Mouse (Mus musculus): ENCODE measurements at regions not wholly inside any gene's neighbourhood (a gene's known extent, or its start where the extent isn't known, plus 50 kb on each side); places are given as distances from the start of the nearest gene placed in this dataset.

DNA sequence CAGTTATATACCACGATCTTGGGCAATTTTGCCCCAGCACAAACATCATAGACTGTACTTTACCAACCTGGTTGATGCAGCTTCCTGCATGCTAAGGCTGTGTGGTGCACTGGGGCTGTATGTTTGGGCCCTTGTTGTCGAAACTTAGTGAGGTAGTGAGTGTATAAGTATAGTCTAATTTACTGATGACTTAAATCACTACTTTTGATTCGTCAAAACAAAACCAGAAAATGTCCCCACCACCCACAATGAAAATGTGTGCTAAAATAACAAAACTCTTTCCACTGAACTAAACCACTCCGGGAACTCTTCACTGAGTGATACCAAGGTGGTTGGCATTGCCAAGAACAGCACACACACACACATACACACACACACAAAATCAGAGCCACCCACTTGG is 191.5 kb downstream of the Shq1 start:
- in situ Hi-C loops (cut with MboI; ENCODE audit: unreplicated experiment in 2 of 2), result no loop called here

DNA sequence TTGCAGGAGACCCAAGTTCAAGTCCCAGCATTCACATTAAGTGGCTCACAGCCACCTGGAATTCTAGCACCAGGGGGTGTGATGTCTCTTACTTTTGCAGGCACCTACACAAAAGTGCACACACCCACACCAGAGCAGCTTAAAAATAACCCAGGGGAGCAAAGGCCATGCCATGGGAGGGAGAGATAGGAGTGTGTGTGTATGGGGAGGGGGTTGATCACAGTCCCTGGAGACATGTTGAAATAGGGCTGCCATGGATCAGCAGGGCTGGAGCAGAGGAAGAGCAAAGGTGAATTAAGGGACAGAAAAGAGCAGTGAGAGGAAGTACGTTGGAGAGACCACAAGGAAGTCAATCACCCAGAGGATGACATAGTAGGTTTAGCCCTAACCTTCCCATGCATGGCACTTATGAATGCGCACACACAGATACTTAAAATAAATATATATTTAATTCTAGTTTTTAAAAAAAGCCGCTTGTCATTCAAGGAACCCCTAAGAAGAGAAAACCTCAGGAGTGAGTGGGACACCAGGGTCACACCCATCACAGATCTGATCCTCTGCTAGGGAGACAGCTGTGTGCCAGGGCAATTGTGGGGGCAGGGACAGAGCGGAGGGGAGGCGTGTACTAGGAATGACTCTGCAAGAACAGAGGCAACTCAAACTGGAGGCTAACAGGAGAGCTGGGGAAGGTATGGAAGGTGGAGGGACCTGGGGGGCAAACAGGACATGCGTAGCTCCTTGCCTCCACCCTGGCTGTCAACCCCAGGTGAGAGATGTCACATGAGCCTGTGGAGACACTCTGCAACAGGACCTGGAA is 189.5 kb upstream of the Rybp start:
- in situ Hi-C loops (cut with MboI; ENCODE audit: unreplicated experiment in 2 of 2), result no loop called here

DNA sequence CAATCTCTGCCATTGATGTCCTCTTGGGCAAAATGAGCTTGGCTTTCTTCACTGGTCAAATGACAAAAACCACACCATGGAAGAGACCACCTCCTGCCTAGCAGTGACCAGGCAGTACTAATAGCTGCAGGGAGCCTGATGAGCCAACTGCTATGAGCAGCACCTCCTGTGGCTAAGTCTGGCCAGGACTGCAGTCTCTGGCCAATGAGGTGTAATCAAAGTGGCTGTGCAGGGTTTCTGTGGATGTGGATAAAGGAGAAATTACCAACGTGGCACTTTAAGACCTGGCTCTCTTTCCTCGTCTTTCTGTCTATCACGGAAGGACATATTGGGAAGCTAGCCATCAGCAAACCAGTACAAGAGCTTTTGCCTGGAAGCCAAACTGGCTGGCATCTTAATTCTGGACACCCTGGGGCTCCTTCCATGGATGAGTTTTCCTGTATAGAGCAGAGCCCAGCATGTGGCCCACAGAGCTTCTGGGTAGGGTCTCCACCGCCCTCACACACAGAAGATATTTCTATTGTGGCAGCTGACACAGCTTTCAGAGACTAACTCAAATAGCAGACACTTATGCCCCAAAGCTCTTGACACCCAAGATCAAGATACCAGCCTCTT is 188.2 kb upstream of the Rybp start:
- in situ Hi-C loops (cut with MboI; ENCODE audit: unreplicated experiment in 2 of 2), result no loop called here

DNA sequence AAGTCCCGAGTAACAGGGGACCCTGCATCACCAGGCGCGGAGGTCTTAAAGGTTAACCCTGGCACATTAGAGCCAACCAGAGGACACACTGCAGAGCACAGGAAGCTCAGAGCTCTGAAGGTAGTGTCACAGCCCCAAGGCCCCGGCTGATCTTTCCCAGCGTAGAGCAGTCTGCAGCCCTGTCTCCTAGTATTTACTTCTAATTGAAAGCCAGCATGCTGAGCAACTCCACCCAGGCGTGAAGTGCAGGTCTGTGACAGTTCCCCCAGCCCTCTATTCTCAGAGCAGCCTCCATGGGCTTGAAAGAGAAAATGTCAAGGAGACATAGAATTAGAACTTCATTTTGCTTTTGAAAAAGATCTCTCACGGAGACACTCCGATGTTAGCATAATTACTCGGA is 187.0 kb upstream of the Rybp start:
- in situ Hi-C loops (cut with MboI; ENCODE audit: unreplicated experiment in 2 of 2), result no loop called here

DNA sequence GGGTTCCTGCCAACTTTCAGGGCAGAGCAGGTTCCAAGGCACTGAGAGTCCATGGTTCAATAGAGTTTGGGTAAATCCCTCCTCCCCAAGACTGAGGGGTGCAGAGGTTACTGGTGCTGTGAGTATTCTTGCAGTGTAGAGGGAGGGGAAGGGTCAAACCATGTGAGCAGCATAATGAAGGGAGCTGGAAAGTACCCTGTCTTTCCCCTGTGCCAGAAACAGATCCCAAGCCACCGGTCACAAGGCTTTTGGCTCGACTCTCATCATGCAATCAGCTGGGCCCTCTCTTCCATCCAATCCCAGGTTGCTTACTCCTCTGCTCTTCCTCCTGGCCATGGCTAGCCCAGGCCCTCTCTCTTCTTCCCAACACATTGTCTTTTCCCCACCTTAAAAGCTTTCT is 182.8 kb upstream of the Rybp start:
- in situ Hi-C loops (cut with MboI; ENCODE audit: unreplicated experiment in 2 of 2), result no loop called here

DNA sequence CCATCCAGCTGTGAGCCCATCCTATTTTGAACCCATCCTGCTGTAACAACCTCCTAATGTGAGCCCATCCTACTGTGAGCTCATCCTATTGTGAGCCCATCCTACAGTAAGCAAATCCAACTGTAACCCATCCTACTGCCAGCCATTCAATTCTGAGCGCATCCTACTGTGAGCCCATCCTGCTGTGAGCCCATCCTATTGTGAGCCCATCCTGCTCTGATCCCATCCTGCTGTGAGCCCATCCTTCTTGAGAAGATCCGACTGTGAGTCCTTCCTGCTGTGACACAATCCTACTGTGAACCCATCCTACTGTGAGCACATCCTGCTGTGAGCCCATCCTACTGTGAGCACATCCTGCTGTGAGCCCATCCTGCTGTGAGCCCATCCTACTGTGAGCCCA is 175.5 kb upstream of the Rybp start:
- in situ Hi-C loops (cut with MboI; ENCODE audit: unreplicated experiment in 2 of 2), result no loop called here

DNA sequence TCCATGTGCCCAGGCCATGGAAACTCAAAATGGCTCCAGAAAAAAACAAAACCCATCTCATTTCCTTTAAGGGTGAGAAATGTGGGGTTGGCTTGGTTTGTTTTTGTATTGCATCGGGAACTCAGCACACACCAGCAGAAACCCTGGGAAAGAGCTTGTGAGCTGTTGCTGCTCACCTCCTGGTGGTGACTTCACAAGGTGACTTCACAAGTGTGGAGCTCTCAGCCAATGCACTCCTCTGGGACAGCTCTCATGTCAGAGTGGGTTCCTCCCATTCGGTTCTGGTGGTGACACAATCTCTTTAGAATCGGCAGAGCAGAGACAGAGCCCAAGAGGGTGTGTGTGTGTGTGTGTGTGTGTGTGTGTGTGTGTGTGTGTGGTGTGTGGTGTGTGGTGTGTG is 166.1 kb upstream of the Rybp start:
- in situ Hi-C loops (cut with MboI; ENCODE audit: unreplicated experiment in 2 of 2), result no loop called here

DNA sequence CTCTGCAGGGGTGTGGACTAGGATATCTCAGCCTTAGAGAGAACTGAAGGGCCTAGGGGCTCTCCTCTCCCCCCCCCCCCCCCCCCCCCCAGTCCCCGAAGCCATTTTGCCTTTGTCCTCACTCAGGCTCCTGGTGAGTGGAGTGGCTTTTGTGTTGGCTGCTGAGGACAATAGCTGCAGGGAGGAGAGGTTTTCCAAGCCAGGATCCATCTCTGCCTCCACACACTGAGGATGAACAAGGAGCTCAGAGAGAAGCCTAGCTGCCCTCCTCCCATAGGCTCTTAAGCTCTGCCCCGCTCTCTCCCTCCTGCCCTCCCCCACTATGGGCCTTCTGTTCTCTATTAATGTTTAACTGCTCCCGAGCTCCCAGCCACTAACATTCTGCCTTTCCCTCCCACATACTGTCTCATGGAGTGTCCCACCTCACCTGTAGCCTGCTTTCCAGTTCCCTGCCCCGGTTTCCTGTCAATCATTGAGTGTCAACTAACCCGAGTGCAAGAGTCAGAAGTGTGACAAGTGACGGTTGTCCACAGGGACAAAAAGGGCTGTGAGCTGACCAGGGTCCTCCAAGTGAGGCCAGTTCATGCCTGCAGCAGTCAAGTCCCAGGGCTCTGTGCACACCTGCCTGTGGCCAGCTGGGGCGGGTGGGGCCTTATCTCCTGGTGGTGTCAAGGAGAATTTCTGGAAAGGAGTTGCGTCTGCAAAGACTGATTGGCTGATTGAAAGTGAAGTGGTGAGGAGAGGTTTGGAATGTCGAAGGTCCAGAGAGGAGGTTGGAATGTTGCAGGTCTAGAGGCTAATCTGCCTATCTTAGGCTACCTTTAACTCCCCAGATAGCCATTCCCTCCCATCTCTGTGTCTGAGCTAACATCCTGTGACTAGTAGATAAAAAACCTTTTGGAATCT is 165.1 kb upstream of the Rybp start:
- in situ Hi-C loops (cut with MboI; ENCODE audit: unreplicated experiment in 2 of 2), result no loop called here

DNA sequence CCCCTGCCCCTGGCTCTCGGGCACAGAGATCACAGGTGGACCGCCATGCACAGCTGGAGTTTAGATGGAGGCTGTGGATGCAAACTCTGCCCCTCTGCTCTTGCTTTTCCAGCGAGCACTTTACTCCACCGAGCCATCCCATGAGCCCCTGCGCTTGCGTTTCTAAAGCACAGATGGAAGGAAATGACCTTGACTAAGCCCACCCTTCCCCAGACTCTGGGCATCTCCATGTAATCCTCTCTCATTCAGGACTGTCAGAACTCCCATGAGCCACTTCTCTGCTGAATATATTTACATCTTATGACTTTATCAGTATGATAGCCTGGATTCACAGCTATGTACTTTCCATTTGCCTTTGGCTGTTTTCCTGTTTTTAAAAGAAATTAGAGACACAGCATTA is 162.8 kb upstream of the Rybp start:
- in situ Hi-C loops (cut with MboI; ENCODE audit: unreplicated experiment in 2 of 2), result no loop called here

DNA sequence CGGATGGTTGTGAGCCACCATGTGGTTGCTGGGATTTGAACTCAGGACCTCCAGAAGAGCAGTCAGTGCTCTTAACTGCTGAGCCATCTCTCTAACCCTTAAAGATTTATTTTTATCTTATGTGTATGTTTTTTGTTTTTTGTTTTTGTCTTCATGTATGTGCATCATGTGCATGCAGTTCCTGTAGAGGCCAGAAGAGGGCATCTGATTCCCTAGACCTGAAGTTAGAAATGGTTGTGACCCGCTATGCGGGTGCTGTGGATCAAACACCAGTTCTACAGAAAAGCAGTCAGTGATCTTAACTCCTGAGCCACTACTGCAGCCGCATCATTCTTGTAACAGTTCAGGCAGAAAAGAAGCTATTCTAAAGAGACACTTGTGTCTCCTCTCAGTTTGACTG is 161.8 kb upstream of the Rybp start:
- in situ Hi-C loops (cut with MboI; ENCODE audit: unreplicated experiment in 2 of 2), result no loop called here

DNA sequence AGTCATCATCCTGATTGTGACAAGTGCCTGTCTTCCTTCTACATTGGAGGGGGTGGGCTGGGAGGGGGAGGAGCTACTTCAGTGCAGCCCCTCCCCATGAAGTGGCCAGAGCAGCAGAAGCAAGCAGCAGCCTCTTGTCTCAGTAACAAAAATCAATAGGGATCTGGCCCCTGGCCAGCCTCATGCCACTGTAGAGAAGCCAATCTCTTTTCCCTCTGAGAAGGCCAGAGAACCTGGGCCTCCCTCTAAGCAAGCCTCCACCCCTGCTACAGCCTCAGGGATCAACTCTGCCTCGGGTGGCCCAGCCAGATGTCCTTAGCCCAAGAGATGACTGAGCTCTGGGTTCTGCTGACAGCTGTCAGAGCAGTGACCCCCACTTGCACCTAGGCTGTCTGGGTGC is 159.9 kb upstream of the Rybp start:
- in situ Hi-C loops (cut with MboI; ENCODE audit: unreplicated experiment in 2 of 2), result no loop called here

DNA sequence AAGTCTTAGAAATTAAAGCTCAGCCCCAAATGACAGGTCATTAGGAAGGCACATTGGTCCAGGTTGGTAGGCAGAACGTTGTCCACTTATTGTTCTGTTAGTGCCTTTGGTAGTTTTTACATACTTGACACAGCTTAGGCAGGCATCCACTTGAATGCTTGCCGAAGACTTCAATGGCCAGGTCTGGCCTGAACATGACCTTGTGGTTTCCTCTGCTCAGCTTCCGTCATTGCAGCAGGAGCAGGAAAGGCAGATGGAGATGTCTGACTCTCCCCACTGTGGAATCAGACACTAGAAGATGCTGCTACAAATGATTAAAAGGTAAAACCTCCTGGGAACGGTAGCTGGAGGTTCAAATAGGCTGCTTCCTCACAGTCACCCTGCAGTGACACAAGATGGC is 159.5 kb upstream of the Rybp start:
- in situ Hi-C loops (cut with MboI; ENCODE audit: unreplicated experiment in 2 of 2), result no loop called here

DNA sequence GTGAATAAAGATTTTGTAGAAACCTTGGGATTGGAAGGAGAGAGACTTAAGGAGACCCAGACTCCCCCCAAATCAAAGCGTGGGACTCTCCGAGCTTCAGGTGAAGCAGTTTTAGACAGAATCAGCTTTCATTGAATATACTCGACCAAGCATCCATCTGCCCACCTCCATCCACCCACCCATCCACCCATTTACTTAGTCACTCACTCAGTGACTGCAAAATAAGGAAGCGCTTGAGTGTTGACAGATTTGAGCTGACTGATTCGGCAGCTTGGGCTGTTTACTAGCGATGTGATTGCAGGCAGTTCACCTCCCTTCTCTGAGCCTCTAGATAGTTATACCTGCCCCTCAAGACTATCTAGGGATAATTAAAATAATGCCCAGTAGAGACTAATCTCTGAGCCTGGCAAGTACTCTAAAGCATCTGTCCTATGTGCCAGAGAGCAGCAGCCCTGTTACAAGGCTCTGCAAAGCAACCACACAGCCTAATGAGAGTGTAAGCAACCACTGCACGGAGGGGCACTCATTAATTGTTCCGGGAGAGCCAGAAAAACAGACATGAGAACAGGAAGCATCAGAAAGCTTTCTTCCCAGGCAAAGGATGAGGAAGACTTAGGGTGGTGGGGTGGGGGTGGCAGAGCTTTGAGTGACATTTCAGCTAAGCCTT is 151.9 kb upstream of the Rybp start:
- in situ Hi-C loops (cut with MboI; ENCODE audit: unreplicated experiment in 2 of 2), result no loop called here

DNA sequence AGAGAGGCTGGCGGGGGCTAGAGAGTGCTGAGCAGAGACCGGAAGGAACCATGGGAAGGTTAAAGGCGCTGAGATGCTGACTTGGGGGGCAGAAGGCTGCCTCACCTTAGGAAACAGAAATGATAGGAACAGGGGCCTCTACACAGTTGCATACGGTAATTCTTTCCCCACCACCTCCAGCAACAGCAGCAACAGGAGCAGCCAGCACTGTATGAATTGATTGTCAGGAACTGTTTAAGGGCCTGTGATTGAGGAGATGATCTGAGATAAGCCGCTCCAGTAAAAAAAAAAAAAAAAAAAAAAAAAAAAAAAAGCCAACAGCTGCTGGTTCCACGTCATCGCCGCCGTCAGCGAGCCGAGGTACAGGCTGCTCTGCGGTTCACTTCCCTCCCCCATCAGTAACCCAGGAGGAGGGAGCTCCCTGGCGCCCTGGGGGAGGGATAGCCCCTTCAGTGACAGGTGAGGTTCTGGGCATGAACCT is 151.3 kb upstream of the Rybp start:
- in situ Hi-C loops (cut with MboI; ENCODE audit: unreplicated experiment in 2 of 2), result no loop called here

DNA sequence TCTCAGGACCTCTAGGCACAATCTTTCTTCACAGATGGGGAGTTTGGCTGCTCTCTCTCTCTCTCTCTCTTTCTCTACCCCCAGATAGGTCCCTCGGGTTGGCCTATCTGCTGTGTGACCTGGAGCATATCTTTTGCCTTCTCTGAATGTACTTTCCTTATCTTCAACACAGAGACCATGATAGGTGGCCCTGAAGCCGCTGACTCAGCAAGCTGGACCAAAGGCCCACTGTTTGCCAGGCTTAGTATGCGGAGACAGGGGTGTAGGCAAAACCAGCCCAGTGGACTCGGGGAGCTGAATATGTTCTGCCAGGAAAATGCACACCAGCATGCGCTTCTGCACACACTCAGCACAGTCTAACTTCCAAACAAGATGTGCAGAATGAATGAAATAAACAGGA is 150.7 kb upstream of the Rybp start:
- in situ Hi-C loops (cut with MboI; ENCODE audit: unreplicated experiment in 2 of 2), result no loop called here

DNA sequence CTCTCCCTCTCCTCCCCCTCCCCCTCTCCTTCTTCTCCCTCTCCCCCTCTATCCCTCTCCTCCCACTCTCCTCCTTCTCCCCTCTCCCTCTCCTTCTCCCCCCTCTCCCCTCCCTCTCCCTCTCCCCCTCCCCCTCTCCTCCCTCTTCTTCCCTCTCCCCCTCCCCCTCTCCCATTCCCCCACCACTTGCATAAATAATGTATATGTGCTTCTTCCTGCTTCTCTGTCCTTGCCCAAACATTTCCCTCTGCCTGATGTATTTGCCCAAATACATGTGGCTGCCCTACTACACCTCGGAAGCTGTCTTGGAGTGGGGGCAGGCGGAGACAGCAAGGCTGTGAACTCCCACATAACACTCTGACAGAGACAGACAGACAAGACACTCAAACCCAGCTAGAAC is 149.2 kb upstream of the Rybp start:
- in situ Hi-C loops (cut with MboI; ENCODE audit: unreplicated experiment in 2 of 2), result no loop called here

DNA sequence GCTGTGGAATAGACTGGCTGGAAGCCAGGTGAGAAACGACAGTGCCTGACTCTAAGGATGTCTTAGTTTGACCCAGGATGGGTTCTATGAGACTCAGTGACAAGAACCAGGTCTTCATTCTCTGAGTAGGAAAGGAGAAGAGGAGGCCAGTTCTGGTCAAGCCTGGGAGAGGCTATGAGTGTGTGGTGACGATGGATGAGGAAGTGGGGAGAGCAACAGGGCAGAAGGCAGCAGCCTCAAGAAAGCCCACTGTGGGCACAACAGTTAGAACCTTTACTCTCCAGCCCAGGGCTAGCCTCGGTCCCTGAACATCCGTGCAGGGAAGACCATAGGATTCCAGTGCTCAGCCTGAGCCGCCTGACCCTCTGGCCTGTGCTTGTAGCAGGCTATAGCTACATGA is 147.9 kb upstream of the Rybp start:
- in situ Hi-C loops (cut with MboI; ENCODE audit: unreplicated experiment in 2 of 2), result no loop called here

DNA sequence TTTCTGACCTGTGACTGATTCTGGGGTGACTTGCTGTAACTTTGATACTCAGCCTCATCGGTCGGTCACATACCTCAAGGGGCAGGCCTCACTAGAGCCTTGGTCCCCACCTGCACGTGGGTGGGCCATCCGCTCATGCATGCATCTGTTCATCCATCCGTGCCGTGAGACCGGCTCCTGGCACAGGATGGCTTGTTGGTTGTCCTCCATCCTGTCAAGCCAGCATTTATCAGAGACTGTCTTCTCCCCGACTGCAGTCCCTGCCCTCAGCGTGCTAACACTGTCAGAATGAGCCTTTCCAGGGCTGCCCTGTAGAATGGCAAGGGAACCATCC is 146.2 kb upstream of the Rybp start:
- in situ Hi-C loops (cut with MboI; ENCODE audit: unreplicated experiment in 2 of 2), result no loop called here

DNA sequence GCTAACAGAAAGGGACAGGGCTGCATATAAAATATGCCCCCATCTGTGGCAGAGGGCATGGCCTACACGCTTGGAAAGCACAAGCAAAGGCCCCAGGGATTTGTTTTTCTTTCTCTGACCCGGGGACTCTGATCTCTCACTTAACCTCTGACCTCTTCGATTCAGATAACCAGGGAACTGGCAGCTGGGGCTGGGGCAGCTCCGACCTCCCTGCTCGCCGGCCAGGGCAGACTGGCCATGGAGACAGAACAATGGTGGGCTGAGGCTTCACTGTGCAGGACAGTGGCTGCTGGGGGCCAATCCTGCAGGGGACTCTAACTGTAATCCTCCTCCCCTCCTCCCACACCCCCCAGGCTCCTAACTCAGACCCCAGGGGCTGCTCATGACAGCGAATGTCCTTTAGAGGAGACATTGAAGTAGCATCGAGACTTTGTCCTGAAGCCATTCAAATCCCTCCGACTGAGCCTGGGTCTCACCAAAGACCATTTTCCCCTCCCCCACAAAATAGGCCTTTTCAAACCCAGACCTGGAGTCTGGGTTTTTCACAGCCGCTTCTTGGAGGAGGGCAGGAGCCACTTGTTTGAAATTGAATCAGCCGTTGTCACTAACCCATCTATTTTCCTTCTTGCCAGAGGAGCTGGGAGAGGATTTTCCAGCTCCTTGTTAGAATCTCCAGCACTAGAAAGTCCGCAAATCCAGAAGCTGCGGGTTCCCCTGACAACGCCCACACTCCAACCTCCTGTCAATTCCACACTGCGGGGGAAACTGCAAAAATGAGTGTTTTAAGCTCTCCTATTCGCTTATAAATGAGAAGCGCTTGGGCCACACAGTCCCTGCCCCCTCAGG is 145.6 kb upstream of the Rybp start:
- in situ Hi-C loops (cut with MboI; ENCODE audit: unreplicated experiment in 2 of 2), result no loop called here

DNA sequence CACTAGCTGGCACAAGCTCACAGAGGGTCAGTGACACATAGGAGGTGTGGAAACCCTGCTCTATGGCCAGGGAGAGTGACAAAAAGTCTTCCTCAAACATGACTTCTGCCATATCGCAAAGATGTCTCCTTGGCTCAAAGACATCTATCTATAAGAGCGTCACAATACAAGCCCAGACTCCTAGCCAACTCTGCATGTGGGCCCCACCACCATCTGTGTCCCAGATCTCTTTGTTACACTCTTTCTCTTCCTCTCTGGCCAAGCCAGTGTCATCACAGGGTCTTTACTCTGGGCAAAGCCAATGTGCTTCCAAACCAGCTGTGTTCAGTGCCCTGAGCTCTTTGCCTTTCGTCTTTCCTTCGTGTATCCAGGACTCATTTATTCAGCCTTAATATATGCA is 143.0 kb upstream of the Rybp start:
- in situ Hi-C loops (cut with MboI; ENCODE audit: unreplicated experiment in 2 of 2), result no loop called here
